Mouse (Mus musculus) G1E (cell line): Measurements from ENCODE around the gene Edc4.

Source experiments
- CTCF ChIP-seq: IDR thresholded peaks from 2 replicates; pipeline ENCODE4 v1.5.1; 2012; ENCODE audit warnings: low read depth, low read length, inconsistent platforms, mixed read lengths
- GATA1 ChIP-seq: IDR thresholded peaks from 2 replicates; pipeline ENCODE4 v1.6.1; 2012; ENCODE audit warnings: borderline replicate concordance, low read length, inconsistent platforms, mixed read lengths
- GATA2 ChIP-seq: IDR thresholded peaks from 2 replicates; pipeline ENCODE4 v1.6.1; 2012; ENCODE audit warnings: low read depth, low read length, inconsistent platforms, borderline replicate concordance
- POLR2AphosphoS5 ChIP-seq: IDR thresholded peaks from 2 replicates; pipeline ENCODE4 v1.6.1; 2012; ENCODE audit warnings: low read depth, low read length, inconsistent platforms; ENCODE audit not compliant: insufficient replicate concordance
- TAL1 ChIP-seq: conservative IDR thresholded peaks from 2 replicates; pipeline ENCODE4 v1.6.1; 2012; ENCODE audit warnings: low read depth, low read length, inconsistent platforms, mixed read lengths

DNA sequence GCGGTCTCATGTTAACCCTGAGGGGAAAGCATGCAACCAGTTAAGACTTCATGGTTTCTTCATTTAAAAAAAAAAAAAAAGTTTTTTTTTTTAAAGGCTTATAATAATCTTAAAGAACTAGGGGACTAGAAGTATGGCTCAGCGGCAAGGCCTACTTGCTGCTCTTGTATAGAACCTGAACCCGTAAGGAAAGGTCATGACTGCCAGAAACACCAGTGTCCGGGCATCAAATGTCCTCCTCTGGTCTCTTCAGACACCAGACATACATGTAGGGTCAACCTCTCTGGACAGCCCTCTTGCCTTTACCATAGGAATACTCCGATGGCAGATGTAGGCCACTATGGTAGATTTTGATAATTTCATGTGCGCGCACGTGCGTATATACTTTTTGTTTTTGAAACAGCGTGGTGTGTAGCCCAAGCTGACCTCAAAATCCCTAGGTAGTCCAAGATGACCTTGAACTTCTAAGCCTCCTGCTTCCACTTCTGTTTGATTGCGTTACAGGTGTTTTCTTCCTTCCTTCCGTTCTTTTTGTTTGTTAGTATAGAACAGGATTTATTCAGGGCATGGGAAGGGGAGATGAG, 28.4 kb upstream of the Edc4 start:
- TF ChIP-seq CTCF: no peak
- TF ChIP-seq GATA1: no peak
- no peak for TF ChIP-seq TAL1
- no peak for TF ChIP-seq POLR2AphosphoS5
- TF ChIP-seq GATA2: no peak
